Mouse (Mus musculus) embryonic facial prominence, embryonic 15.5 days (tissue): ENCODE data around the gene Plxnd1. TPM values are rescaled to one million over a fixed set of nuclear protein-coding genes. Genes with fewer than 3 reads are reported as not detected.
A peak's percentile ranks its signal among the peaks of the same experiment; 100 is the strongest.

Experiments
- ATAC-seq: fragments of 200-750 bp; cut with Nextera tagmentation; 2 replicates; pipeline ENCODE4 v1.8.0; 2017; ENCODE audit warnings: low read depth, moderate TSS enrichment; ENCODE audit not compliant: insufficient number of reproducible peaks, low FRiP score, low TSS enrichment
- H3K27ac ChIP-seq: fragments of 300-500 bp; sonication (generic); replicated peaks from 2 replicates; pipeline ENCODE4 v1.5.1; 2015; ENCODE audit warnings: mild to moderate bottlenecking, inconsistent platforms
- H3K27me3 ChIP-seq: fragments of 300-500 bp; sonication (generic); 2 replicates; pipeline ENCODE4 v1.6.1; 2015; ENCODE audit warnings: inconsistent platforms
- H3K36me3 ChIP-seq: fragments of 300-500 bp; sonication (generic); 2 replicates; pipeline ENCODE4 v1.6.1; 2015; ENCODE audit warnings: mild to moderate bottlenecking, inconsistent platforms
- H3K4me1 ChIP-seq: fragments of 300-500 bp; sonication (generic); 2 replicates; pipeline ENCODE4 v1.6.1; 2015; ENCODE audit warnings: inconsistent platforms
- H3K4me2 ChIP-seq: fragments of 300-500 bp; sonication (generic); replicated peaks from 2 replicates; pipeline ENCODE4 v1.6.1; 2015; ENCODE audit warnings: mild to moderate bottlenecking, inconsistent platforms
- H3K4me3 ChIP-seq: fragments of 300-500 bp; sonication (generic); replicated peaks from 2 replicates; pipeline ENCODE4 v1.5.1; 2015; ENCODE audit warnings: mild to moderate bottlenecking, inconsistent platforms
- H3K9ac ChIP-seq: fragments of 300-500 bp; sonication (generic); 2 replicates; pipeline ENCODE4 v1.6.1; 2015; ENCODE audit warnings: inconsistent platforms
- H3K9me3 ChIP-seq: fragments of 300-500 bp; sonication (generic); replicated peaks from 2 replicates; pipeline ENCODE4 v1.6.1; 2016; ENCODE audit warnings: inconsistent platforms
- WGBS: fragments of 180-500 bp; shearing (Covaris S2); methylation state at CpG from one replicate; pipeline ENCODE4 v1.1.7; 2015; 5-methylcytosine and 5-hydroxymethylcytosine counted together
- polyA plus RNA-seq: library from polyadenylated mRNA; unstranded; fragments of >200 nt; fragmentation: Nextera tagmentation; extraction: Ambion mirVana; gene quantifications from 2 replicates; pipeline ENCODE4 v1.2.1, GENCODE M21; 2015

Plxnd1 gene
- polyA plus RNA-seq, result 29.4 and 33.5 TPM in 2 replicates

DNA sequence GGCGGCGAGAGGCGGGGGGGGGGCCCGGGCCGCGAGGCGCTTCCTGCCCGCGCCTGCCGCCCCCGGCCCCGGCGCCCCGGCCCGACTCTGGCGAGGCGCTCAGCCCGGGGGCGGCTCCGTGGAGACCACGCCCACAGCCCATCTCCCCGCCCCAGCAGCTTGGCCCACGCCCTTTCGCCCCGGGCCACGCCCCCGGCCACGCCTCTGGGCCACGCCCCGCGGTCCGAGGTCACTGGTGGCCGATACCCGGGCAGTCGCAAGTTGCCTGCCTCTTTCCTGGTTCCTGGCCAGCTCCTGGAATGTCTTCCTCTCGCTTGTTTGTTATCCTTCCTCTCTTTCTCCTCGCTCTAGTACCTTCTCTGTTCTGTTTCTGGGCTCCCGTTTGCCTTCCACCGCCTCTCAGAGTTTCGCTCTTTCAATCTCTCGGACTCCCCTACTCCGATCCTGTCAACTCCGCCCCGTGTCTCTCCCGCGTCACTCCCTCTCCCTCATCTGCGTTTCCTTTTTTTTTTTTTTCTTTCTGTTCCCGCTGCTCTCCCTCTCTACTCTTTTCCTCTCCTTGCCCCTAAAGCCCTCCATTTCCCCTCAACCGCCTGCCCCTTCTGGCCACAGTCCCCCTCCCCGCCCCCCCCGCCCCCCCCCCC, at the start of gene Plxnd1:
Gene Plxnd1 (minus strand): TSS at position 129 of the 644 bp plus-strand sequence.
- under 1% methylated on average over 34 of the region's 51 CpGs for WGBS

DNA sequence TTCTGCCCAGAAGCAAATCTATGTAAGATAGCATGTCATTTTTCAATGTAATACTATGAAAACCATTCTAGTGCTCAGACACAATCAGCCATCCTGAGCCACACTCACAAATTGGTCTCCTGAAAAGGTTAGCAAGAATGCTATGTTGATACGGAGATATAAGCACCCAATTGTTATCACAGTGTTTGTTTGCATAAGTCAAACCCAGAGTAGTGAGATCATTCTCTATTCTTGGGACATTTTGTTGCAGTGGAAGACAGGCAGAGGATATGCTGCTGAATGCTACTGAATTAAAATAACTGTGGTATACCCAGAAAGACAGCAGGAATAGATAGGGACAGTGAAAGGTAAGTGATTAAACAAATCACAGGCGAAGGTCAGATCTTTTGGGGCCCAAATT, 49.2 kb upstream of the Plxnd1 start:
- no peaks in the 10 kb centered on the region for H3K36me3 ChIP-seq
- no peaks in the 10 kb centered on the region for H3K4me1 ChIP-seq
- 75% methylated on average over 2 of the region's 2 CpGs for WGBS
- no peak overlapping the region for H3K4me3 ChIP-seq
- H3K4me2 ChIP-seq, result no peak overlapping the region
- no peak overlapping the region for H3K9ac ChIP-seq
- peaks cover 4% of the 10 kb centered on the region; the same call in 1 of the 2 replicates for H3K9me3 ChIP-seq
- H3K27me3 ChIP-seq, result no peaks in the 10 kb centered on the region
- no peak for ATAC-seq
- no peak overlapping the region for H3K27ac ChIP-seq

More for the DNA sequence above, at the start of gene Plxnd1:
- Histone ChIP-seq H3K4me1 (peaks cover 77% of the 10 kb centered on the region), H3K27me3 (peaks cover 17% of the 10 kb centered on the region), H3K9me3 (no peaks in the 10 kb centered on the region), H3K9ac (peak within 1 kb of the TSS; percentile 57), H3K27ac (peak within 1 kb of the TSS; percentile 82), H3K4me2 (peak within 1 kb of the TSS; percentile 92), H3K4me3 (peak within 1 kb of the TSS; percentile 65), H3K36me3 (no peaks in the 10 kb centered on the region)
- peak; percentile 78 for ATAC-seq

DNA sequence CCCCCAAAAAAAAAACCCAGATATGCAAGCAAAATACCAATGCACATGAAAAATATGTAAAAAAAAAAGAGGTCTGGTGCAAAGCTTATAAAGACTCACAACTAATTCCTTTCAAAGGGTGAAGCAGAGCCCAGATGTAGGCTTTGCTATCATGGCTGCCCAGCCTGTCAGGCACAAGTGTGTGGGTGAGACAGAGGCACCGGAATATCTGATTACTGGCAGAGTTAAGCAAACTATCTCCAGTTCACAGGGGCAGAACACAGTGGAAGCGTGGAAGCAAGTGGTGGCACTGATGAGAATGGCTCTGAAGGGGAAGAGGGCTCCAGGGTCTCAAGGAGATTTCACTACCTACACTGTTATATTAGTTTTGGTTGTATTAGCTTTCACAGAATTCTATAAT, 43.4 kb upstream of the Plxnd1 start:
- Histone ChIP-seq H3K36me3 (no peaks in the 10 kb centered on the region), H3K4me3 (no peak overlapping the region), H3K27ac (no peak overlapping the region), H3K4me1 (no peaks in the 10 kb centered on the region), H3K9me3 (peaks cover 4% of the 10 kb centered on the region; the same call in 1 of the 2 replicates), H3K4me2 (no peak overlapping the region), H3K9ac (no peak overlapping the region), H3K27me3 (no peaks in the 10 kb centered on the region)
- ATAC-seq, result no peak
- 85% methylated on average over 2 of the region's 2 CpGs for WGBS

DNA sequence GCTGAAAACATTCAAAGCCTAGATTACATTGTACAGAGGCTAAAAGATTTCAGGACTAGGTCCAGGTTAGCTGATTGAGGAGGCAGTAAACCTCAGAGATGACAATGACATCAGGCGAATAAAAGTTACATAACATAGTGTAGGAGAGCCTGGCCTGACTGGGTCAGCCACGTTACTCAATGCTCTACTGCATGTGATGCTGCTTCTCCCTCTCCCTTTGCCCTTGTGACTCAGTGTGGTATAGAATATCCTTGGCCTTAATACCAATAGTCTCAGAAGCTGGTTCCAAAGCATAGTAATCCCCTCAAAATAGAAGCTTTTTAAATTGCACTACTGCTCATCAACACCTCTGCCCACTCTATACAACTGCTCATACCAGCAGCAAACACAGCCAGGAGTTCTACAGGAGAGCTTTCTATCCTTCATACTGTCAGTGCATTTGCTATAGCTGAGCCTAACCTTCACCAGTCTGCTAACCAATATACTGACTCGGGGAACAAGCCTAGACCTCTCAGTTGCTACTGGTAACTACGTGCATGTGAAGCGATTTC, 42.6 kb upstream of the Plxnd1 start:
- no peak for ATAC-seq
- H3K9ac ChIP-seq, result no peak overlapping the region
- H3K27ac ChIP-seq, result peak overlapping the region; percentile 44; the same call in 1 of the 2 replicates
- no peaks in the 10 kb centered on the region for H3K9me3 ChIP-seq
- no peak overlapping the region for H3K4me2 ChIP-seq
- no peaks in the 10 kb centered on the region for H3K27me3 ChIP-seq
- no peak overlapping the region for H3K4me3 ChIP-seq
- H3K36me3 ChIP-seq, result no peaks in the 10 kb centered on the region
- H3K4me1 ChIP-seq, result no peaks in the 10 kb centered on the region
- 84% methylated on average over 5 of the region's 5 CpGs for WGBS

DNA sequence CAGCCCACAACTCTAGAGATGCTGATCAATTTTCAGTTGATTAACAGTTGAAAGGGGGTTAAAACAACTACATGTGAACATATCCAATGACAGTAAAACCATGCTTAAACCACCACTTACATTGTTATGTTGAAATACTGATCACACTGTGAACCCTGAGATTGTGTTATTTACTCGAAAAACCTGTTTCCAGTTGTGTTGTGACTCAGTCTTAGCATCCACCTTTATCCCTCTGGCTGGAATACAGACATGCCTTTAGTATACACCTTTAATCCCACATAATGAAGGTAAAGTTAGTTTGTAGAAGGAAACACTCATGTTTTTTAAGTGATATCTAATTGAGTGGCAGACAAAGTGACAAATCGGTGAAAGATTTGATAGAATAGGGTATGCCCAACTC, 41.8 kb upstream of the Plxnd1 start:
- H3K4me3 ChIP-seq, result no peak overlapping the region
- H3K36me3 ChIP-seq, result no peaks in the 10 kb centered on the region
- no peaks in the 10 kb centered on the region for H3K27me3 ChIP-seq
- no peak overlapping the region for H3K4me2 ChIP-seq
- H3K9me3 ChIP-seq, result no peaks in the 10 kb centered on the region
- peak overlapping the region; percentile 44; the same call in 1 of the 2 replicates for H3K27ac ChIP-seq
- H3K4me1 ChIP-seq, result no peaks in the 10 kb centered on the region
- ATAC-seq, result no peak
- no peak overlapping the region for H3K9ac ChIP-seq
- WGBS, result 81% methylated on average over 2 of the region's 2 CpGs

DNA sequence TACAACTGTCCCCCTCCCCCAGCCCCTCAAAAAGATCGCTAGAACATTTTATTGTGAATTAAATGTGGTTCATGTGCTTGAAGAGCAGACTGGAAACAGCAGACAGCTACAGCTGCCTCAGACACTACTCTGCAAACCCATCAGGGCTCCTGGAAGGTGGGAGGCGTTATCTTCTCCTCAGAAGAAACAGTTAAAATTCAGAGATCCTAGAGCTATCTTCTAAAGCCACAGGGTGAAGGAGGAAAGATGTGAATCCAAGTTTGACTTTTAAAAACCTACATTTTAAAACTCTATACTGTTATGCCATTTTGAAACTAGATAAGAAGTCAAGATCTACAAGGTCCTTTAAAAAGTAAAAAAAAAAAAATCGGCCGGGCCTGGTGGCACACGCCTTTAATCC, 36.2 kb upstream of the Plxnd1 start:
- H3K27me3 ChIP-seq, result no peaks in the 10 kb centered on the region
- H3K9ac ChIP-seq, result no peak overlapping the region
- H3K4me2 ChIP-seq, result no peak overlapping the region
- no peak overlapping the region for H3K4me3 ChIP-seq
- ATAC-seq, result no peak
- no peaks in the 10 kb centered on the region for H3K9me3 ChIP-seq
- no peaks in the 10 kb centered on the region for H3K4me1 ChIP-seq
- WGBS, result 91% methylated on average over 5 of the region's 5 CpGs
- no peaks in the 10 kb centered on the region for H3K36me3 ChIP-seq
- no peak overlapping the region for H3K27ac ChIP-seq

DNA sequence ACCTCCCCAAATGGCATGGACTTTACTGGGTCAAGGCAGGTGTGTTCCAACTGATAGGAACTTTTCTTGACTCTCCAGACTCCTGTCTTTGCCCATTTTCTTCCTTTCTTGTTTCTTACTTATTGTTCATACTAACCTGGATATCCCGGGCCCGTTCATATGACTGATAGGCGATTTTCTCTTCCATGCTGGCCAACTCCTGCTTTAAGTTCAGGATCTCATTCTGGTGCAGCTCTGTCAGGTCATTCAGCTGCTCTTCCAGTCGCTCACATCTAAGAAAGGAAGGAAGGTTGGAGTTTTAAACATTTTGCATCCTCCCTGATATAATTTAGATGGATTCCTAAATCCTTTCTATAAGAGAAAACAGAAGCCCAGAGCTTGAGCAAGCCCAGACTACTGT, 29.9 kb upstream of the Plxnd1 start:
- Histone ChIP-seq H3K27ac (no peak overlapping the region), H3K9me3 (peaks cover 9% of the 10 kb centered on the region), H3K4me3 (no peak overlapping the region), H3K4me2 (no peak overlapping the region), H3K27me3 (no peaks in the 10 kb centered on the region), H3K36me3 (peaks cover 20% of the 10 kb centered on the region), H3K9ac (no peak overlapping the region), H3K4me1 (no peaks in the 10 kb centered on the region)
- no peak for ATAC-seq
- 92% methylated on average over 4 of the region's 4 CpGs for WGBS

DNA sequence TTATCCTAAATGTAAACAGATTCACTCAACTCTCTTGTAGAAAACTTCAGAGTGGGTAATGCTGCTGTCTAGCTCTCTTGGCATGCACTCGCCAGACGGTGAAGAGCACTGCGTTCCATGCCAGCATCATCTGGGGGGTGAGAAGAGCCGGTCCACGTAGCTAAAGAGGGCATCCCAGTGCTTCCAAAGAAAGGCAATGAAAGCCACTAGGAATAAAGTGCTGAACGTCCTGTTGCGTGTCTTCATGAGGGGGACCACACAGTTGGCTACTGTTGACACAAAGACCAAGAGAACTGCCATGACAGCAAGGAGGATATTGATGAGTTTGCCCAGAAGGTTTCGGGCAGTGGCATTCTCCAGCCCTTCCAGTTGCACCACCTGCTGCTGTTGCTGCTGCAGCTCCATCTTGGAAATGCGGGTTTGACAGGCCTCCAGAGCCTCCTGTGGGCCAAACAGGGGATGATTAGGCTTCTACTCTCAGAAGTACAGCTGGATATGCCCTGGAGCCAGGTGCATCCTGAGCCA, 27.2 kb upstream of the Plxnd1 start:
- Histone ChIP-seq H3K36me3 (peaks cover 20% of the 10 kb centered on the region), H3K27ac (no peak overlapping the region), H3K9ac (no peak overlapping the region), H3K4me1 (no peaks in the 10 kb centered on the region), H3K4me3 (no peak overlapping the region), H3K4me2 (no peak overlapping the region), H3K27me3 (no peaks in the 10 kb centered on the region), H3K9me3 (peaks cover 9% of the 10 kb centered on the region)
- ATAC-seq, result no peak; the same call in 1 of the 2 replicates
- 78% methylated on average over 9 of the region's 9 CpGs for WGBS

DNA sequence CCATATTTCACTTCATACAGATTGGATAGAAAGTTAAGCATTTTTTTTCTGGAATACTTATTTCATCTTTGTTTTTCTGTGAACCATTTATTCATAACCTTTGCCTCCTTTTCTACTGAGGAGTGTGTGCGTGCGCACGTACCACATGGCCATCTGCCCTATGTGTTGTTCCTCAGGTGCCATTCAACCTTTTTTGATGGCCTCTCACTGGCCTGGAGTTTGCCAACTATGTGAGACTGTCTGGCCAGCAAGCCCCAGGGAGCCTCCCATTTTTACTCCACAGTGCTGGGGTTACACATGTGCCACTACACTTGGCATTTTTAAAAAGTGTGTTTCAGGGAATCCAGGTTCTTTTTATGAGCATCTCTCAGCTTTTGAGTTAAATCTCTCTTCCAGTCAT, 21.1 kb upstream of the Plxnd1 start:
- WGBS, result 95% methylated on average over 3 of the region's 3 CpGs
- Histone ChIP-seq H3K27me3 (no peaks in the 10 kb centered on the region), H3K9me3 (no peaks in the 10 kb centered on the region), H3K4me3 (no peak overlapping the region), H3K9ac (no peak overlapping the region), H3K4me2 (no peak overlapping the region), H3K27ac (no peak overlapping the region), H3K4me1 (no peaks in the 10 kb centered on the region), H3K36me3 (peaks cover 3% of the 10 kb centered on the region; the same call in 1 of the 2 replicates)
- no peak for ATAC-seq

DNA sequence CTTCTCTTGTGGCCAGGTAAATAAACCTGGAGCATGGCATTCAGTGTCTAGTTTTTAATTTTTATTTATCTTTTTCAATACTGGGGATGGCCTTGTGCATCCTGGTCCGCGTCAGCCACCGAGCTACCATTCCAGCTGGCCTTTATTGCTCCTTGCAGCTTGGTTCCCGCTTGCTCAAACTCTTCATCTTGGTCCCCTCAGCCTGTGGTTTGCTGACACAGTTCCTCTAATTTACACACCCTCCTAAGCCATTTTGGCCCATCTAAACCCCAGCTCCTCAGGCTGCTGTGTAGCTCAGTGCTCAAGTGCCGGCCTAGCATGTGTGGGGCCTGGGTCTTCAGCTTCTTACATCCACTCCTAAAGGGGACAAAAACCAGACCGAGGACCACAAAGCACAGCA, 19.3 kb upstream of the Plxnd1 start:
- 80% methylated on average over 6 of the region's 6 CpGs for WGBS
- no peak overlapping the region for H3K9ac ChIP-seq

DNA sequence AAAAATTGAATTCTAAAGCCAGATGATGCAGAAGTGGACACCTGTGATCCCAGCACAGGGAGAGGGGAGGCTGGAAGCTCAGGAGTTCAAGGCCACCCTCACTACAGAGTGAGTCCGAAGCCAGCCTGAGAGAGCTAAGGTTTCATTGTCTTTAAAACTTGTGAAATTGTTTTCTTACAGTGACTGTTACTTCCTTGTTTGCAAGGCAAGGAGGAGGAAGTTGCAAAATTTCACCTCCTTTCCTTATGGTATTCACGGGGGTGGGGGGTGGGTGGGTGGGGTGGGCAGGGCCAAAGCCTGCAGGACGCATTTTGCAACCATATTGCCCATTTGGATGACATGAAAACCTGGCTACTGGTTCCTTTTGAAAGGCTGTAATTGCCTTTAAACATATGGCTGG, 18.9 kb upstream of the Plxnd1 start:
- no peak overlapping the region for H3K4me3 ChIP-seq
- no peak for ATAC-seq
- H3K4me2 ChIP-seq, result no peak overlapping the region
- 60% methylated on average over 3 of the region's 3 CpGs for WGBS
- no peaks in the 10 kb centered on the region for H3K27me3 ChIP-seq
- H3K9ac ChIP-seq, result no peak overlapping the region
- no peaks in the 10 kb centered on the region for H3K36me3 ChIP-seq
- H3K9me3 ChIP-seq, result no peaks in the 10 kb centered on the region
- no peak overlapping the region for H3K27ac ChIP-seq
- no peaks in the 10 kb centered on the region for H3K4me1 ChIP-seq

More for the DNA sequence above, 19.3 kb upstream of the Plxnd1 start:
- ATAC-seq, result no peak
- Histone ChIP-seq H3K36me3 (no peaks in the 10 kb centered on the region), H3K4me1 (no peaks in the 10 kb centered on the region), H3K4me3 (no peak overlapping the region), H3K27ac (no peak overlapping the region), H3K4me2 (no peak overlapping the region), H3K27me3 (no peaks in the 10 kb centered on the region), H3K9me3 (no peaks in the 10 kb centered on the region)
